ENCODE assay signal across 17 mouse cellular contexts in the genomic region with DNA sequence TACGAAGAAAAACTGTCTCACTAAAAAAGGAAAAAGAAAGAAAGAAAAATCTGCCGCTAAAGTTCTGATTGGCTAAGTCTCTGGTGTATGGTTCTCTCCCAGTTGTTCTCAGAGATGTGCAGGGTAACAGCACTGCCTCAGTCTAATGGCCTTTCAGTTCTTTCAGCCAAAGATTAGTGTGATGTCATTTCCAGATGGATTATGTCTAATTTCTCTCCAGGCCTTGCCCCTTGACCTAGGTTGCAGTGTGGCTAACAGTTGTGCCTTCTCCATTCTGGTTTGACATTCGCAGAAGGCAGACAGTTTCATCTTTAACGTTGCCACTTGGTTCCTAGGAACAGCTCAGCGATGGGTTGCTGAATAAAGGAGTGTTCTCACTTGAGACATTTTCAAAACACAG.
A peak's percentile ranks its signal among the peaks of the same experiment; 100 is the strongest.
DNase-seq lines count a peak whose midpoint lies in the region; ATAC-seq and TF ChIP-seq lines count a peak whose summit lies in the region.
"Had no signal": no experiment of that assay in that cellular context is flagged by ENCODE, and none has a peak within 500 bp of the region (broad histone marks: within the 10 kb centered on the region; RNA-seq: fewer than 3 reads in every experiment).

No protein-coding gene starts in this region.

- ATAC-seq in lung, embryonic 16.5 days (ENCODE audit: low read depth), result no peak

- no peak overlapping the region for H3K9ac ChIP-seq in lung, embryonic 16.5 days (ENCODE audit: low read length)
- H3K9ac ChIP-seq: limb, embryonic 15.5 days; midbrain, embryonic 12.5 days had no signal

- intact Hi-C loops in left cerebral cortex, postnatal 10 days (cut with DNase I), result loop anchor here (5.0 kb wide), 1 partner anchor 61 kb away; a partner anchor contains a TSS

- H3K4me3 ChIP-seq in heart, embryonic 10.5 days, result no peak overlapping the region
- no peak overlapping the region for H3K4me3 ChIP-seq in lung, embryonic 16.5 days (ENCODE audit: low read length)
- no peak overlapping the region for H3K4me3 ChIP-seq in lung, adult 2 months (replicated peaks; ENCODE audit: extremely low read depth, low read depth, low read length)
- H3K4me3 ChIP-seq: limb, embryonic 15.5 days; midbrain, embryonic 12.5 days had no signal

- H3K27me3 ChIP-seq in heart, embryonic 10.5 days (ENCODE audit: insufficient read depth, poor library complexity, severe bottlenecking), result no peaks in the 10 kb centered on the region
- H3K27me3 ChIP-seq in lung, embryonic 16.5 days (ENCODE audit: control insufficient read depth, insufficient read depth, low read depth, low read length), result no peaks in the 10 kb centered on the region
- H3K27me3 ChIP-seq: limb, embryonic 15.5 days; midbrain, embryonic 12.5 days; Patski had no signal

- no peak for TF ChIP-seq POLR2A in lung, adult 2 months (IDR thresholded peaks at IDR 0.05; ENCODE audit: borderline replicate concordance, extremely low read depth, low read depth, low read length)

- 69% methylated on average over 5 of the region's 5 CpGs for WGBS in heart, embryonic 10.5 days
- 69% methylated on average over 5 of the region's 5 CpGs for WGBS in lung, embryonic 16.5 days
- WGBS in lung, adult 2 months, result 68% methylated on average over 5 of the region's 5 CpGs

- H3K36me3 ChIP-seq in heart, embryonic 10.5 days, result peaks cover 4% of the 10 kb centered on the region; the same call in 1 of the 2 replicates
- H3K36me3 ChIP-seq in lung, embryonic 16.5 days (ENCODE audit: control insufficient read depth, insufficient read depth, low read length), result no peaks in the 10 kb centered on the region
- H3K36me3 ChIP-seq: midbrain, embryonic 12.5 days had no signal

- H3K4me1 ChIP-seq in heart, embryonic 10.5 days, result peaks cover 38% of the 10 kb centered on the region
- H3K4me1 ChIP-seq in lung, embryonic 16.5 days (replicated peaks; ENCODE audit: control insufficient read depth, insufficient read depth, low read length), result peaks cover 12% of the 10 kb centered on the region
- H3K4me1 ChIP-seq in lung, adult 2 months (ENCODE audit: control insufficient read depth, insufficient read depth, low read length), result no peaks in the 10 kb centered on the region; the same call in none of the 2 replicates

- no peaks in the 10 kb centered on the region for H3K9me3 ChIP-seq in heart, embryonic 10.5 days
- no peaks in the 10 kb centered on the region for H3K9me3 ChIP-seq in lung, embryonic 16.5 days (ENCODE audit: control insufficient read depth, low read length)
- H3K9me3 ChIP-seq: limb, embryonic 15.5 days; midbrain, embryonic 12.5 days had no signal

- DNase-seq in heart, adult 18-20 months, result peak; percentile 42 to 54
- DNase-seq in heart, embryonic 10.5 days (ENCODE audit: low spot score), result no peak
- peak; percentile 38 for DNase-seq in kidney, adult 9 months
- no peak for DNase-seq in kidney, adult 8-10 months
- DNase-seq in lung, adult 2 months, result no peak
- DNase-seq in lung, postnatal 36 days, result peak; percentile 58
- no peak for DNase-seq in left cerebral cortex, postnatal 10 days (ENCODE audit: extremely low spot score in 1 of 2, low spot score in 2 of 2)
- DNase-seq: adrenal gland, postnatal 36 days; cerebellum, adult 2 months; gastrocnemius, postnatal 25 days; right cerebral cortex, postnatal 25 days; thymus, postnatal 25 days had no signal

- H3K4me2 ChIP-seq in lung, embryonic 16.5 days (ENCODE audit: low read depth, low read length), result no peak overlapping the region
- H3K4me2 ChIP-seq: limb, embryonic 15.5 days; midbrain, embryonic 12.5 days had no signal

- TF ChIP-seq CTCF in lung, adult 2 months (IDR thresholded peaks at IDR 0.05; ENCODE audit: insufficient read depth, low read length), result no peak

- H3K27ac ChIP-seq in heart, embryonic 10.5 days, result no peak overlapping the region
- peak overlapping the region; percentile 1; the same call in 1 of the 2 replicates for H3K27ac ChIP-seq in lung, embryonic 16.5 days (ENCODE audit: low read length)
- H3K27ac ChIP-seq: limb, embryonic 15.5 days; macrophage; midbrain, embryonic 12.5 days had no signal

Comparison
In these comparisons a context has a peak if more than half of its experiments do, and no peak if none do; other contexts are left out.
1. DNase-seq: peak in heart, adult 18-20 months (2 of 2), kidney, adult 9 months (single experiment) and lung, postnatal 36 days (single experiment); none in heart, embryonic 10.5 days (single experiment), kidney, adult 8-10 months (0 of 2), lung, adult 2 months (single experiment) and left cerebral cortex, postnatal 10 days (0 of 2).